Mouse (Mus musculus): ENCODE results near the gene 3110082J24Rik. TPM values are rescaled to one million over a fixed set of nuclear protein-coding genes. Genes with fewer than 3 reads are reported as not detected.

Gene 3110082J24Rik
- polyA plus RNA-seq, 1 experiment from 2014 or later, result not detected

DNA sequence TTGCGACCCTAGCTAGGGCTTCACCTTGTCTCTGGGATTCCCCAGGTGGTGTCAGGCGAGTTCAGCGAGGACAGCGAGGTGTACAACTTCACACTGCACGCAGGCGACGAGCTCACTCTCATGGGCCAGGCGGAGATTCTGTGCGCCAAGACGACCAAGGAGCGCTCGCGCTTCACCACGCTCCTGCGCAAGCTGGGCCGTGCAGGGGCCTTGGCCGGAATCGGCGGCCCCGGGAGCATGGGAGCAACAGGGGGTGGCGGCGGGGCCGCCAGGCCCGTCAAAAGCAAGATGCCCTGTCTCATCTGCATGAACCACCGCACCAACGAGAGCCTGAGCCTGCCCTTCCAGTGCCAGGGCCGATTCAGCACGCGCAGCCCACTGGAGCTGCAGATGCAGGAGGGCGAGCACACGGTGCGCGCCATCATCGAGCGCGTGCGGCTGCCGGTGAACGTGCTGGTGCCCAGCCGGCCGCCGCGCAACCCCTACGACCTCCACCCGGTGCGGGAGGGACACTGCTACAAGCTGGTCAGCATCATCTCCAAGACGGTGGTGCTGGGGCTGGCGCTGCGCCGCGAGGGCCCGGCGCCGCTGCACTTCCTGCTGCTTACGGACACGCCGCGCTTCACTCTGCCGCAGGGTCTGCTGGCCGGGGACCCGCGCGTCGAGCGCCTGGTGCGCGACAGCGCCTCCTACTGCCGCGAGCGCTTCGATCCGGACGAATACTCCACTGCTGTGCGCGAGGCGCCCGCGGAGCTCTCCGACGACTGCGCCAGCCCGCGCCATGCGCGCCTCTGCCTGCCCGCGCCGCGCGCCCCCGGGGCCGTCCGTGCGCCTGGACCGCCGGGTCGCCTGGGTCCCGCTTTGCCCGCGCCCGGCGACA, 8.2 kb upstream of the 3110082J24Rik start:
- DNase-seq (ENCODE audit: low spot score) (peak; percentile 75), ATAC-seq (peak; percentile 88)
- H3K9ac ChIP-seq (replicated peaks; ENCODE audit: low read depth), result no peak overlapping the region
- 2% methylated on average over 94 of the region's 103 CpGs for WGBS
- H3K27ac ChIP-seq (ENCODE audit: low read length), result no peak overlapping the region
- H3K4me2 ChIP-seq (replicated peaks; ENCODE audit: low read depth, low read length), result peak overlapping the region; percentile 86
- peak overlapping the region; percentile 45 for H3K4me3 ChIP-seq (ENCODE audit: low read depth, low read length)
- TF ChIP-seq CTCF (IDR thresholded peaks at IDR 0.05), result peak; percentile 74
- no peak for TF ChIP-seq EP300 (IDR thresholded peaks at IDR 0.05)
- H3K4me1 ChIP-seq (ENCODE audit: insufficient read depth, low read depth, low read length), result peaks cover 3% of the 10 kb centered on the region; the same call in 1 of the 2 replicates
- no peaks in the 10 kb centered on the region for H3K36me3 ChIP-seq (ENCODE audit: insufficient read depth, low read length)
- no peaks in the 10 kb centered on the region for H3K9me3 ChIP-seq (ENCODE audit: low read length)
- H3K27me3 ChIP-seq (replicated peaks; ENCODE audit: insufficient read depth, low read length), result peaks cover 25% of the 10 kb centered on the region

DNA sequence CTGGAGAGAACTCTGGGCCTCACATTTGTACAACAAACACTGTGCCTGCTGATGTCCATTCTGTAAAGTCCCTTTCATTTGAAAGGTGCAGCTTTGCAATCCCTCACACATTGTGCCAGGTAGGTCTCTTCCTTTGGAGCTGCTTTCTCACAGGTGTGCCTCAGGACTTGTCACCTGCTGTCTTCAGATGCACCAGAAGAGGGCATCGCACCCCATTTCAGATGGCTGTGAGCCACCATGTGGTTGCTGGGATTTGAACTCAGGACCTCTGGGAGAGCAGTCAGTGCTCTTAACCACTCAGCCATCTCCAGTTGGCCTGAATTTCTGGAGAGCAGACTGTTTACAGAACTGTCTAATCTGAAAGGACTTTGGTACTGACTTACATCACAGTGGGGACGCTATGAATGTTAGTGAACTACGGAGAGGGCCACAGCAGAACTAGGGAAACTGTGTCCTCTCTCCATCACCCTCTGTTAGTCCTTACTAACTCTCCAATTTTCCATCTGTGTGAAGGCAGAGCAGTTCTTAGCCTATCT, 6.7 kb upstream of the 3110082J24Rik start:
- DNase-seq (ENCODE audit: low spot score) (no peak), ATAC-seq (no peak)
- Histone ChIP-seq H3K27me3 (replicated peaks; ENCODE audit: insufficient read depth, low read length) (peaks cover 25% of the 10 kb centered on the region), H3K4me1 (ENCODE audit: insufficient read depth, low read depth, low read length) (peaks cover 3% of the 10 kb centered on the region; the same call in 1 of the 2 replicates), H3K4me3 (ENCODE audit: low read depth, low read length) (no peak overlapping the region), H3K9me3 (ENCODE audit: low read length) (no peaks in the 10 kb centered on the region), H3K9ac (replicated peaks; ENCODE audit: low read depth) (no peak overlapping the region), H3K27ac (ENCODE audit: low read length) (no peak overlapping the region), H3K4me2 (replicated peaks; ENCODE audit: low read depth, low read length) (no peak overlapping the region), H3K36me3 (ENCODE audit: insufficient read depth, low read length) (no peaks in the 10 kb centered on the region)
- 81% methylated on average over 3 of the region's 3 CpGs for WGBS
- TF ChIP-seq CTCF (IDR thresholded peaks at IDR 0.05), result peak; percentile 22; the same call in 1 of the 2 replicates
- no peak for TF ChIP-seq EP300 (IDR thresholded peaks at IDR 0.05)

DNA sequence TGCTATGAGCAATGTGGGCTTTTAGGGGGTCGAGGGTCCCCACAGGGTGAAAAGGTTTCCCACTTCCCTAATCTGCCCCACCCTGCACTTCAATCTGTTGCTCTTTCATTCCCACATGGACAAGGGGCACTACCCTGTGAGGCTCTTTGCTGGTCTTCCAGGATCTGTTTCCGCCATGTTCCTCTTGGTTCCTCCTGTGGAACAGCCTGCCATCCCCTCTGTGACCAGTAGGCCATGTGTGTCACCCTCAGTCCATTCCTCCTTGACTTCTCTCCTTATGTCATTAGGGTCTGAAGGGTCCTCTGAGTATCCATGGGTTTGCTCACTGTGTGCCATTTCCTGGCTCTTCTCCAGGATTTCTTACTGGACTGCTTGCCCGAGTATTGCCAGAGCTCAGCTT, 5.9 kb upstream of the 3110082J24Rik start:
- no peak for DNase-seq (ENCODE audit: low spot score)
- WGBS, result 61% methylated on average over 3 of the region's 3 CpGs
- Histone ChIP-seq H3K27me3 (replicated peaks; ENCODE audit: insufficient read depth, low read length) (peaks cover 27% of the 10 kb centered on the region), H3K9me3 (ENCODE audit: low read length) (no peaks in the 10 kb centered on the region), H3K9ac (replicated peaks; ENCODE audit: low read depth) (no peak overlapping the region), H3K4me1 (ENCODE audit: insufficient read depth, low read depth, low read length) (peaks cover 3% of the 10 kb centered on the region; the same call in 1 of the 2 replicates), H3K4me3 (ENCODE audit: low read depth, low read length) (no peak overlapping the region), H3K36me3 (ENCODE audit: insufficient read depth, low read length) (no peaks in the 10 kb centered on the region), H3K4me2 (replicated peaks; ENCODE audit: low read depth, low read length) (no peak overlapping the region), H3K27ac (ENCODE audit: low read length) (no peak overlapping the region)
- ATAC-seq, result no peak
- TF ChIP-seq EP300 (IDR thresholded peaks at IDR 0.05) (no peak), CTCF (IDR thresholded peaks at IDR 0.05) (peak; percentile 7; the same call in 1 of the 2 replicates)

DNA sequence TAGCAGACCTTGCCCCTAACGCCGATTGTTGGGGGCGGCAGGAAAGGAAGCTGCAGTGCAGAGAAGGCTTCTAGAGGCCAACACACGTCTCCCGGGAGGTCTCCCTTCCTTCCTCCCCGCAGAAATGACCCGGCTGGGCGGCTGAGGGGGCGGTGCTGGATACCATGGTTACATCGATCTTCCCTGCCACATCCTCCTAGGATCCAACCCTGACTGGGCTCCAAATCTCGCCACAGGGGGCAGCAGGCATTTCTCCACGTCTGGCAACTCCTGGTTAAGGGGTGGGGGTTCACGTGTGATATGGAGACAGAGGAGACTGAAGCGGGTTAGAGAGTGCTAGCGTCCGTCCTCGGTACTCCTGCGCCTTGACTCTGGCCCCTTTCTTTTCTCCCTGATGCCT, 5.2 kb upstream of the 3110082J24Rik start:
- H3K27ac ChIP-seq (ENCODE audit: low read length), result no peak overlapping the region
- no peaks in the 10 kb centered on the region for H3K9me3 ChIP-seq (ENCODE audit: low read length)
- WGBS, result 3% methylated on average over 18 of the region's 18 CpGs
- no peak for TF ChIP-seq EP300 (IDR thresholded peaks at IDR 0.05)
- TF ChIP-seq CTCF (IDR thresholded peaks at IDR 0.05), result peak; percentile 41
- H3K4me2 ChIP-seq (replicated peaks; ENCODE audit: low read depth, low read length), result peak overlapping the region; percentile 33
- no peak overlapping the region for H3K9ac ChIP-seq (replicated peaks; ENCODE audit: low read depth)
- no peaks in the 10 kb centered on the region for H3K36me3 ChIP-seq (ENCODE audit: insufficient read depth, low read length)
- no peak overlapping the region for H3K4me3 ChIP-seq (ENCODE audit: low read depth, low read length)
- DNase-seq (ENCODE audit: low spot score), result peak; percentile 22
- H3K27me3 ChIP-seq (replicated peaks; ENCODE audit: insufficient read depth, low read length), result peaks cover 34% of the 10 kb centered on the region
- peaks cover 3% of the 10 kb centered on the region; the same call in 1 of the 2 replicates for H3K4me1 ChIP-seq (ENCODE audit: insufficient read depth, low read depth, low read length)
- ATAC-seq, result no peak

DNA sequence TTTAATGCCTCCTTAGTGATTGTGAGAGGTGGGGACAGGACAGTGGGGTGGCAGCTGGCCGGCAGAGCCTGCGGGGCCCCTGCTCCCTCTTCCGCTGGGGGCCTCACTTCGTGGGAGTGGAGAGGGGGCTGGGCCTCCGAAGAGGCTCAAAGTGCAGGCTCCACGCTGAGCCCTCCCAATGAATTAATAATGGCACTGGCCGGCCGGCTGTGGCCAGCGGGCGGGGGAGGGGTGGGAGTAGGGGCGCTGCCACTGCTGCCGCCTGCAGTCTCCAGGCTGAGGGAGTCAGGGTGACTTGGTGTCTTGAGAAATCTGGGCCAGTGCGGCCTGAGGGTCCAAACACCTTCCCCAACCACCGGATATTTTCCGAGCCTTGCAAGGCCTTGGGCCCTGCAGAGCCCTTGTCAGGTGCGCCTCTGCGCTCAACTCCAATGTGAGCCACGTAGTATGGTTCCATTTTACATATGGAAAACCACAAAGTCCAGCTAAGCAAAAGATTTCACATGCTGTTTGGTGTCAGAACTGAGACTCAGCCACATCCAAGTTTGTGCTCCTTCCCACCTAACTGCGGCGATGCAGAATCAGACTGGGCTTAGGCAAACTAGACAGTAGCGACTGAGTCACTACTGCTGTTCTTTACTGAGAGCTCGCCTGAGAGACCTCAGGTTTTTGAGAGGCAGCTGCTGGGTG, 4.6 kb upstream of the 3110082J24Rik start:
- no peak for TF ChIP-seq CTCF (IDR thresholded peaks at IDR 0.05)
- no peak for TF ChIP-seq EP300 (IDR thresholded peaks at IDR 0.05)
- 19% methylated on average over 21 of the region's 22 CpGs for WGBS
- no peak for DNase-seq (ENCODE audit: low spot score)
- peak overlapping the region; percentile 33; the same call in 1 of the 2 replicates for H3K4me2 ChIP-seq (replicated peaks; ENCODE audit: low read depth, low read length)
- no peak overlapping the region for H3K4me3 ChIP-seq (ENCODE audit: low read depth, low read length)
- H3K36me3 ChIP-seq (ENCODE audit: insufficient read depth, low read length), result no peaks in the 10 kb centered on the region
- H3K9ac ChIP-seq (replicated peaks; ENCODE audit: low read depth), result no peak overlapping the region
- H3K27ac ChIP-seq (ENCODE audit: low read length), result no peak overlapping the region
- ATAC-seq, result no peak
- peaks cover 3% of the 10 kb centered on the region; the same call in 1 of the 2 replicates for H3K4me1 ChIP-seq (ENCODE audit: insufficient read depth, low read depth, low read length)
- H3K9me3 ChIP-seq (ENCODE audit: low read length), result no peaks in the 10 kb centered on the region
- H3K27me3 ChIP-seq (replicated peaks; ENCODE audit: insufficient read depth, low read length), result peaks cover 40% of the 10 kb centered on the region

DNA sequence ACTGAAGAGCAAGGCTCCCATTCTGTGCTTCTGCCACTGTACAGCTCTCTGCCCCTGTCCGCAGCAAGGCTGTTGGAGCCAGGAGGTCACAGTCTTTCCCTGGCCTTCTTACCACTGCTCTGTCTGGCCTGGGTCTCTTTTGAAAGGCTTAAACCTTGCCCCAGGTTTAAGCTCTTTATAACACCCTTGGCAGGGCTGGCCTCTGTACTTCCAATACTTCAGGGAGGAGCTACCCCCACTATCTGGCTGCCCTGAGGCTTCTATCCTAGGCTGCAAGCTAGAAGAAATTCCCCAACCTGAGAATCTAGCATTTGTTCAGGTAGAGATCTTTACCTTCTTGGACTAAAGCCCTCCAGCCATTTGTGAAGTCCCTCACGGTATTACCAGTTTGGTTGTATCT, 4.0 kb upstream of the 3110082J24Rik start:
- no peak overlapping the region for H3K4me2 ChIP-seq (replicated peaks; ENCODE audit: low read depth, low read length)
- H3K4me3 ChIP-seq (ENCODE audit: low read depth, low read length), result no peak overlapping the region
- no peaks in the 10 kb centered on the region for H3K36me3 ChIP-seq (ENCODE audit: insufficient read depth, low read length)
- H3K27me3 ChIP-seq (replicated peaks; ENCODE audit: insufficient read depth, low read length), result peaks cover 44% of the 10 kb centered on the region
- no peak overlapping the region for H3K9ac ChIP-seq (replicated peaks; ENCODE audit: low read depth)
- H3K27ac ChIP-seq (ENCODE audit: low read length), result no peak overlapping the region
- TF ChIP-seq EP300 (IDR thresholded peaks at IDR 0.05), result no peak
- no peak for TF ChIP-seq CTCF (IDR thresholded peaks at IDR 0.05)
- H3K4me1 ChIP-seq (ENCODE audit: insufficient read depth, low read depth, low read length), result peaks cover 7% of the 10 kb centered on the region; the same call in 1 of the 2 replicates
- no peaks in the 10 kb centered on the region for H3K9me3 ChIP-seq (ENCODE audit: low read length)
- WGBS, result 64% methylated on average over 2 of the region's 2 CpGs
- DNase-seq (ENCODE audit: low spot score) (no peak), ATAC-seq (no peak)

Measured in lung, postnatal 0 days (tissue).